Mouse (Mus musculus) brain, embryonic 14.5 days (tissue): ENCODE measurements around the gene Ehmt2.

Experiments used
- CTCF ChIP-seq: fragments of 200-500 bp; IDR thresholded peaks from 2 replicates; pipeline ENCODE4 v1.5.1; 2012; ENCODE audit warnings: inconsistent platforms, mild to moderate bottlenecking, moderate library complexity, borderline replicate concordance; ENCODE audit not compliant: insufficient read depth, insufficient read length; ENCODE audit errors: extremely low read depth
- POLR2A ChIP-seq: fragments of 200-500 bp; IDR thresholded peaks from 2 replicates; pipeline ENCODE4 v1.6.1; 2012; ENCODE audit warnings: mild to moderate bottlenecking, inconsistent platforms, borderline replicate concordance; ENCODE audit not compliant: poor library complexity, insufficient read depth, insufficient read length, severe bottlenecking; ENCODE audit errors: extremely low read depth

GRCm38 (mm10) chr17:34879336-34879879 lies 18.9 kb upstream of the Ehmt2 start, which contains the start of gene Zbtb12:
- no peak for TF ChIP-seq CTCF
- no peak for TF ChIP-seq POLR2A
